9 mouse cellular contexts compared by ENCODE assay signal in genomic region chr17:5975099-5975977, GRCm38 (mm10). TPM values are rescaled to one million over a fixed set of nuclear protein-coding genes. Genes with fewer than 3 reads are reported as not detected.
DNase-seq lines count a peak whose midpoint lies in the region; ATAC-seq lines count a peak whose summit lies in the region.
"Had no signal": no experiment of that assay in that cellular context is flagged by ENCODE, and none has a peak within 500 bp of the region (broad histone marks: within the 10 kb centered on the region; RNA-seq: fewer than 3 reads in every experiment).

No protein-coding gene starts in this region.

- peaks cover 33% of the 10 kb centered on the region for H3K4me1 ChIP-seq in hindbrain, embryonic 12.5 days

- H3K4me3 ChIP-seq in hindbrain, embryonic 12.5 days = no peak overlapping the region

- H3K9me3 ChIP-seq in hindbrain, embryonic 12.5 days (replicated peaks) = no peaks in the 10 kb centered on the region

- no peak for ATAC-seq in hindbrain, embryonic 12.5 days (ENCODE audit: low FRiP score)
- peak; percentile 58 for ATAC-seq in megakaryocyte, adult 5-6 weeks (ENCODE audit: poor library complexity, severe bottlenecking)
- ATAC-seq: Patski had no signal

- DNase-seq in cerebellum, adult 18-20 months = peak; percentile 50 to 52
- no peak for DNase-seq in cerebellum, postnatal 4 days (ENCODE audit: low spot score in 2 of 2)
- DNase-seq in R1 (ENCODE audit: low read depth, low spot score) = peak; percentile 41
- DNase-seq in frontal cortex, adult 2 months (ENCODE audit: extremely low spot score in 1 of 2, low spot score in 1 of 2) = peak; percentile 78 to 92
- peak; percentile 66 to 91 for DNase-seq in left cerebral cortex, adult 8-10 months (ENCODE audit: low spot score in 2 of 2)
- DNase-seq in telencephalon, adult 2 months (ENCODE audit: low read depth, low spot score) = peak; percentile 93

- H3K27me3 ChIP-seq in hindbrain, embryonic 12.5 days = 0 out of 2 replicates have a peak, but pooled peaks cover 3% of the 10 kb centered on the region
- H3K27me3 ChIP-seq: Patski had no signal

- H3K27ac ChIP-seq in hindbrain, embryonic 12.5 days = no peak overlapping the region; the same call in 1 of the 2 replicates

- 47% methylated on average over 23 of the region's 23 CpGs for WGBS in hindbrain, embryonic 12.5 days

- no peak overlapping the region for H3K9ac ChIP-seq in hindbrain, embryonic 12.5 days

- H3K4me2 ChIP-seq in hindbrain, embryonic 12.5 days (replicated peaks) = peak overlapping the region; percentile 13; the same call in 1 of the 2 replicates

- no peaks in the 10 kb centered on the region for H3K36me3 ChIP-seq in hindbrain, embryonic 12.5 days

RNA-seq across cellular contexts. Expression of gene Synj2, which starts 34.3 kb away (rescaled TPM):
- polyA plus RNA-seq in frontal cortex, adult 2 months (2012; rRNA removed) = 19.9 and 23.6 TPM in 2 replicates
- polyA plus RNA-seq in hindbrain, embryonic 12.5 days (2016; fragmentation: Nextera tagmentation; extraction: Ambion mirVana) = 1.9 TPM in 2 replicates
- total RNA-seq in left cerebral cortex, adult 8-10 months (2022) = 10 to 100 TPM; 71.7 to 93.5 (median 80.3) TPM
- total RNA-seq in megakaryocyte, adult 5-6 weeks (2015) = 3.5 and 3.6 TPM in 2 replicates
- 4.2 and 5.1 TPM in 2 replicates for total RNA-seq in megakaryocyte, adult 5-6 weeks (2017)

Comparison
In these comparisons a context has a peak if more than half of its experiments do, and no peak if none do; other contexts are left out.
1. DNase-seq: peak in cerebellum, adult 18-20 months (2 of 2), R1 (single experiment), frontal cortex, adult 2 months (2 of 2), left cerebral cortex, adult 8-10 months (2 of 2) and telencephalon, adult 2 months (single experiment); none in cerebellum, postnatal 4 days (0 of 2).
2. RNA of gene Synj2, which starts 34.3 kb away (total RNA-seq): 71.7 to 93.5 TPM in left cerebral cortex, adult 8-10 months; 3.5 to 5.1 TPM in megakaryocyte, adult 5-6 weeks; every median in the first group is over 10 times any median in the second.